Mouse (Mus musculus) adrenal gland, adult 18-20 months (tissue): Measurements from ENCODE around the gene Ckap2. TPM values are rescaled to one million over a fixed set of nuclear protein-coding genes. Genes with fewer than 3 reads are reported as not detected.

Experiments
- DNase-seq, 2 experiments: peaks; one replicate each; pipeline ENCODE4 v3.0.0; 2021 to 2022; ENCODE audit warnings: low spot score in 2 of 2
- long read RNA-seq, 2 experiments: library from polyadenylated mRNA; stranded (forward); transcript quantifications; one replicate each; pipeline ENCODE4 v2.0.0; 2021
- total RNA-seq, 2 experiments: library from RNA; stranded (reverse); gene quantifications; 1 replicate in 1 of 2; 2 replicates in 1 of 2; pipeline ENCODE4 v1.2.3; 2021

Gene Ckap2
- 1 to 10 TPM; 1.3 to 1.6 TPM for total RNA-seq
- long read RNA-seq, experiment 1, partial matches to known transcripts, result 0 of 1 reads
- long read RNA-seq, experiment 1, other reads (novel, unspliced or antisense), result 0 of 1 reads
- long read RNA-seq, experiment 2, partial matches to known transcripts, result 1 of 6 reads
- long read RNA-seq, experiment 2, other reads (novel, unspliced or antisense), result 1 of 6 reads

GRCm38 (mm10) chr8:22185431-22186397 lies at the start of gene Ckap2:
Gene Ckap2, minus strand, starts transcription at chr8:22185819.
- peak; percentile 84 to 86 for DNase-seq

GRCm38 (mm10) chr8:22228621-22229020 lies 43.0 kb upstream of the Ckap2 start:
- no peak for DNase-seq

GRCm38 (mm10) chr8:22227061-22227877 lies 41.6 kb upstream of the Ckap2 start, which contains the start of gene Thsd1:
Gene Thsd1, plus strand, starts transcription at chr8:22227313.
- peak; percentile 55 to 63 for DNase-seq

DNA sequence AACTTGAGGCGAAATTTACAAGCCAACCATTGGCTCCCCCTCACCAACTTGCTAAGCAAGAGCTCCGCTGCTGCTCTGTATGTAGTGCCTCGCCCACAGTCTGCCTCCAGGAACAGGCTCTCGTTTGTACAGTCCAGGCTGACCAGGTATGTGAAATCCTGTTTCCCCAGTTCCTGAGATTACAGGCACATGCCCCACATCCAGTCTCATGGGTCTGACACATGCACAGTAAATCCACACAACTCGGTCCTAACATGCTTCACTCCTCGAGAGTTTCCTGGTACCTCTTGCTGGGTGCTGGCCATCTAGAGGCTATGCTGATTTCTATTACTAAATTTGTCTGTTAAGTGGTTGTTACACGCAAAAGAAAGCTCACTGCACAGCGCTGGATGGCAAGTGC lies 40.7 kb upstream of the Ckap2 start:
- no peak for DNase-seq

DNA sequence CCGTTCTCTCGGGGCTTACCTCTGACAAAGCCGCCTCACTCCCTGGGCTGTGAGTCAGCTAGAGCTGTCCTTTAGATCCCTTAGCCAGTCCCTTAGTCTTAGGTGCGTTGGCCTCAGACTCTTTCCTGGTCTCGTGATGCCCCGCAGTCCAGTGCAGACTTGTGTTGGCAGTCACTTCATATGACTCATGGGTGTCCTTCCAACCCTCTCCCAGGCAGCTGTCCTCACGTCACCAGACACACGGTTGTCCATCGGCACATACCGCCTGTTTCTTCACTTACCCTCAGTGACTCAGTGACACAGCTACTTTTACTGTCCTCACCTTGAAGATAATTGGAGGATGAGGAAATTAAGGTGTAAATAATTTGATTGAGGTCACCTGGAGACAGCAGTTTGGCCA lies 29.2 kb upstream of the Ckap2 start:
- DNase-seq, result peak in 1 of 2 experiments; percentile 52

DNA sequence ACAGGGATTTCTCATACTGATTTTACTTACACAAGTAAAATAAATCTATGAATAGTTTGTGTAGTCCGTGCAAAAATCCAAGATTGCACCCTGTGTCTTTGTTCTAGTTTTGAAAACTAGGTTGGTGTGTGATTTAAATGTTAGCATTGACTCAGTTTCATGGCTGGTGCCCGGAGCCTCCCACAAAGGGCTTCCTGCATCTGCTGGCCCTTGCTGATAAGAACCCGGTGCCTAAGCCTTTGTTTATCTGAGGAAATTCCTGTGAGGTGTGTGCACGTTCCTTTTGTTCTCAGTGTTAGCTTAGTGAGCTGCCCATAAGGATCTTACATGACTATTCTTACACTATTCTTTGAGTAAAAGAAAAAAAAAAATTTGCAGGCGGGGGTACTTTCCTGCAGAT lies 23.4 kb upstream of the Ckap2 start:
- DNase-seq, result no peak

GRCm38 (mm10) chr8:22207535-22207934 lies 21.9 kb upstream of the Ckap2 start:
- no peak for DNase-seq

- no peak for DNase-seq
These were observed 13.9 kb upstream of the Ckap2 start for GRCm38 (mm10) chr8:22199481-22199880.

- no peak for DNase-seq
These were observed 12.3 kb upstream of the Ckap2 start for GRCm38 (mm10) chr8:22197914-22198313.

- no peak for DNase-seq
These were observed 7.9 kb upstream of the Ckap2 start for GRCm38 (mm10) chr8:22193432-22194010.

DNA sequence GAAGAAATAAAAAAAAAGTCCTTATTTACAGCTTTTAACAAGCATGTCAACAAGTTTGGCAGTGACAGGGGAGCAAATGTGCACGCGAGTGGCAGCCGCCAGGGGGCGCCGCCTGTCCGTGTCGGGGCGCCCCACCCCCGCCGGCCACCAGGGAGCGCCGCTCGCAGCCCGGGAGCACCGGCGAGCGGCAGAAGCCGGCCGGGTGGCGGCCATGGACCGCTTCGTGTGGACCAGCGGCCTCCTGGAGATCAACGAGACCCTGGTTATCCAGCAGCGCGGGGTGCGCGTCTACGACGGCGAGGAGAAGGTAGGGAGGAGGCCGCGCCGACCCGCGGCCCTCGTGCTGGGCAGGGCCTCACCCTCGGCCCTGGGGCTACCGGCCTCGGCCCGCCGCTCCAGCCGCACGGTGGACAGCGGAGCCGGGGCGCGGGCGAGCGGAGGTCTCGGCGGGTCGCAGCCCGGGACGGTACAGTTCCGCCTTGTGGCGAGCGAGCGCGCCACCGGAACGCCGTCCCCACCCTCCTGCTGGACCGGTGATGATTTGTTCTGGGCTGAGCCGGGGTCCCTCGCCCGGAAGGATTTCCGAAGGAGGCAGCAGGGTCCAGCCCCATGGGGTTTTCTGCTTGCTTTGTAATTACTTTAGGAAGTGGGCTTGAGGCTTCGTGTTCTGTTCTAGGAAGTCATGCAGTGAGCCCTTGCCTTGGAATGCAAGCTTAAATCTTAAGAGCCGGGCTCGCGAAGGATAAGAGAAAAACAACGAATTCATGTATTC lies 7.2 kb upstream of the Ckap2 start, which contains the start of gene Vps36:
Gene Vps36, plus strand, starts transcription at position 150 of the 772 bp plus-strand sequence.
- DNase-seq, result peak; percentile 94 to 96

DNA sequence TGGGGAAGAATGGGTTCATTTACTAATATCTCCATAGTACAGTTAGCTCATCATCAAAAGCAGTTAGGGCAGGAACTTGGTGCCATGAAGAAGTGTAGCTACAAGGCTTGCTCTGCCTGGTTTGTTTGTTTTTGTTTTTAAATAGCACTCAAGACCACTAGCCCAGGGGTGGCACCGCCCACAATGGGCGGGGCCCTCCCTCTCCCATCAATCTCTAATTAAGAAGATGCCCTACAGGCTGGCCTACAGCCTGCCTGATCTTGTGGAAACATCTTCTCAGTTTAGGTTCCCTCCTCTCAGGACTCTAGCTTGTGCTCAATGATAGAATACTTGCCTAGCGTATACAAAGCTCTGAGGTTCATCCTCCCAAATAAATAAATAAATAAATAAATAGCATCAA lies 735 bp downstream of the Ckap2 start:
- DNase-seq, result no peak

DNA sequence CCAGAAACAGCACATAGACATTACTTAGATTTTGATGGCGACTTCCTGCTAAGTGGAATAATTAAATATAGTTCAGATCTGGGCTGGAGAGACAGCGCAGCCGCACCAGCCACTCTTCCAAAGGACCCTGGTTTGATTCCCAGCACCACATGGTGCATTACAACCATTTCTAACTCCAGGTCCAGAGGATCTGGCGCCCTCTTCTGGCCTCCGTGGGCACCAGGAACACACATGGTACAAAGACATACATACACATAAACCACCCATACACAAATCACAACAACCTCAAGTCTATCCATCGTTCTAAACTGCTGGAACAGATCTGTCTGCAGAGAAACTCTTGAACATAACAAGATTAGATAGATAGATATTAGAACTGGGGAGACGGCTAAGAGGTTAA lies 9.7 kb downstream of the Ckap2 start:
- no peak for DNase-seq

DNA sequence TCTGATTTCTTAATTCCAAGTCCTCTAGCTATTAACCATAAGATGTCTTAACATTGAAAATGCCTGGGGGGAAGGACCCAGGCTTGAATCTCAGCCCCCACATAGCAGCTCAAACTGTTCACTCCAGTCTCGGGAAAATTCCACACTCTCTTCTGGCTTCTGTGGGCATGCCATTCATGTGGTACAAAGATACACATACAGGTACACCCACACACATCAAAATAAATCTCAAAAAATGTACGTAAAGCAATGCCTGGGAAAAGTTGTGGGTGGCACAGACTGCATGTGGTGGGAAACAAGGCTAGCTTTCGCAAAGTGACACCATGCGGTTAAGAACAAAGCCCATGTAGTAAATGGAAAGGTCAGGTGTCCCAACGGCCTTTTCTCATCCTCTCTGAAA lies 16.5 kb downstream of the Ckap2 start:
- no peak for DNase-seq

DNA sequence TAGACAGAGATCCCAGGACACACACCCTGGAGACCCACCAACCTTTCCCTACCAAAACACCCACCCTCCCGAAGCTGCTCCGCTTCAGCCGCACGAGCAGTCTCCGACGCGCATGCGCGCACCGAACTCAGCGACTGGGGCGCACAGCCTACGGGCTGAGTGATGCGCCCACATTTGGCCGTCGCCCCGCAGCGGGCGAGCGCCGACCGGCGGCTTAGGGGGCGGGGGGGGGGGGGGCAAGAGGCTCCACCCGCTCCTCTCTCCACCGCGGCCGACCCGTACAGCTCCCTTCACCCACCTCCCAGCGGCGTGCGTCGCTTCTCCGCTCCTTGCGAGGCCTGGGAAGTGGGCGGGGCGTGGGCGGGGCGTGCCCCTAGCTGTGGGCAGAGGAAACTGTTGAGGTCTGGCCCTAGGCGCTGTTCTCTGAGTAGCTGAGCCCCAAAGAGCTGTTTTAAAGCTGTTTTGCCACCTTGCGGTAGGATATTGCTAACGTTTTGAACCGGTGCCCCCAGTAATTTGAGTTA lies 19.5 kb downstream of the Ckap2 start, which contains the start of gene Nek3:
Gene Nek3, minus strand, starts transcription at position 356 of the 524 bp plus-strand sequence.
- peak; percentile 73 to 78 for DNase-seq

DNA sequence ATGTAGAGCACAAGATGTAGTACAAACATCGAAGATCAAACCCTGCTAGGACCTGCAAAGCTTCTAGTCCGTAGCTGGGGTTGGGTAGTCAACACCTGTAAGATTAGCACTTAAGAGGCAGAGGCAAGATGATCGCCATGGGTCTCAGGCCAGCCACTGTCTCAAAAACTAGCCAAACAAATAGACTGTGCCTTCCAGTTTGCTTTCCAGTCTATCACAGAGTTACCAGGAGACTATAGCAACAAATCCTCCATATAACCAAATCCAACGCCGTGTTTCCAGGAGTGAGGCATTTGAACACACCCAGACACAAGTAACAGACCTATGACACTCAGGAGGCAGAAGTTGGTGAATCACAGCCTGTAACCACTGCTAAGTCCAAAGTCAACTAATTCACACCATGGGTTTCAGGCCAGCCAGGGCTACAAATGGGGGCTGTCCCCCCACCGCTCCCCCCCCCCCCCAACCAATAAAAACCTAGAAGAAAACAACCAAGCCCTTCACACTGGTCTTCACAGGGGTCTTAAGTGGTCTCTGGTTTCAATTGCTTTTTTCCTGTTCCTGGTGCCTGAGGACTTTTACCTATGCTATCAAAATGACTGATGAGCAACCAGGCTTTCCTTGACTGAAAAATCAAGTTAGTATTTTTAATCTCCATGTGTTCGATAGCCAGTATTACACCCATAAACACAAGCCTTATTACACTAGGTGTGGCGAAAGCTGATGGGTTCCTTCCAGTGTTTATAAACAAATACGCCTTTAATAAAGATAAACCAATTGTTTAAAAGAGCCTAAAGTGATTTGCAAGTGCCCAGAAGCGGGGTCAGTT lies 20.2 kb downstream of the Ckap2 start:
- DNase-seq, result no peak

GRCm38 (mm10) chr8:22164431-22164830 lies 21.2 kb downstream of the Ckap2 start:
- DNase-seq, result no peak

DNA sequence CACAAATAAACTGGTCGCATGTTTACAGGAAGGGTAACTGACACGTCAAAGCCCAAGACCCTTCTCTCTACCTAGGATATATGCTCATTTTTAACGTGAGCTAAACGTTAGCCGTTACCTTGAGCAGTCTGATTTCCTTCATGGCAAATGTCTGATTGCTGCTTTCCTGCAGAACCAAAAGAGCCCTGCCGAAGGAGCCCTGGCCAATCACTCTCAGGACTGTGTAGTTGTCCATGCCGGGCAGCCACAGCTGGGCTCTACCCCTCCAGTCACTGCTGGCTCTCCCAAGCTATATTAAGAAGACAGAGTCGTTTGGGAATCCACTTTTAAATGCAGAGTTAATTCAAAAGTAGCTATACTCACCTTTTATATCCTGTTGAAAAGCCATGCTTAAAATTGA lies 23.4 kb downstream of the Ckap2 start:
- DNase-seq, result no peak

DNA sequence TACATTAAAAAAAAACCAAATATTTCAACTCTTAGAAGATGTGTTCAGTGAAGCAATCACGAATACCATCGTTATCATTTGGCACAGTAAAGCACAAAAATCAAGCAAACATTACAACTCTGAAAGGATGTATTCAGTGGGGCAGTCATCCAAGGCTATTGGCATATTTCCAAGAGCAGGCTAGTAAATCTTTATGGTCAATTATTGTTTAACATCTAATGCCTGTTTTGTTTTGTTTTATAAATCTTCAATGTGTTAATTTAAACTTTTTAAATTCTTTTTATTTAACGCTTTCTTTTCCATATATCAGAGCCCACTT lies 35.3 kb downstream of the Ckap2 start:
- no peak for DNase-seq
